Mouse (Mus musculus) heart, embryonic 11.5 days (tissue): Measurements from ENCODE around the gene Pik3c2b. TPM values are rescaled to one million over a fixed set of nuclear protein-coding genes. Genes with fewer than 3 reads are reported as not detected.

Experiments used
- ATAC-seq: fragments of 200-750 bp; cut with Nextera tagmentation; replicated peaks from 2 replicates; pipeline ENCODE4 v1.8.0; 2017; ENCODE audit warnings: moderate library complexity; ENCODE audit not compliant: insufficient number of reproducible peaks, low FRiP score, low TSS enrichment
- H3K27ac ChIP-seq: fragments of 300-500 bp; sonication (generic); 2 replicates; pipeline ENCODE4 v1.5.1; 2014; ENCODE audit warnings: mild to moderate bottlenecking, low read depth, low read length
- H3K27me3 ChIP-seq: fragments of 300-500 bp; sonication (generic); 2 replicates; pipeline ENCODE4 v1.6.1; 2014; ENCODE audit warnings: mild to moderate bottlenecking, low read length, mixed read lengths; ENCODE audit not compliant: control insufficient read depth, insufficient read depth
- H3K36me3 ChIP-seq: fragments of 300-500 bp; sonication (generic); 2 replicates; pipeline ENCODE4 v1.6.1; 2014; ENCODE audit warnings: mild to moderate bottlenecking, low read length, moderate library complexity, mixed read lengths; ENCODE audit not compliant: control insufficient read depth, insufficient read depth
- H3K4me1 ChIP-seq: fragments of 300-500 bp; sonication (generic); 2 replicates; pipeline ENCODE4 v1.6.1; 2014; ENCODE audit warnings: low read length; ENCODE audit not compliant: control insufficient read depth, insufficient read depth
- H3K4me2 ChIP-seq: fragments of 300-500 bp; sonication (generic); 2 replicates; pipeline ENCODE4 v1.6.1; 2014; ENCODE audit warnings: mild to moderate bottlenecking, moderate library complexity
- H3K4me3 ChIP-seq: fragments of 300-500 bp; sonication (generic); 2 replicates; pipeline ENCODE4 v1.5.1; 2014; ENCODE audit warnings: low read depth, low read length
- H3K9ac ChIP-seq: fragments of 300-500 bp; sonication (generic); 2 replicates; pipeline ENCODE4 v1.6.1; 2014; ENCODE audit warnings: mild to moderate bottlenecking, low read depth, low read length, moderate library complexity
- H3K9me3 ChIP-seq: fragments of 300-500 bp; sonication (generic); replicated peaks from 2 replicates; pipeline ENCODE4 v1.6.1; 2016; ENCODE audit warnings: low read length; ENCODE audit not compliant: control insufficient read depth
- WGBS: fragments of 180-500 bp; shearing (Covaris S2); extraction: QIAGEN DNeasy Blood & Tissue Kit; methylation state at CpG from one replicate; pipeline ENCODE4 v1.1.7; 2014; ENCODE audit not compliant: insufficient replicate concordance; 5-methylcytosine and 5-hydroxymethylcytosine counted together
- polyA plus RNA-seq: library from polyadenylated mRNA; unstranded; fragments of >200 nt; fragmentation: Nextera tagmentation; extraction: Ambion mirVana; gene quantifications from 2 replicates; pipeline ENCODE4 v1.2.1, GENCODE M21; 2014

Pik3c2b gene
- polyA plus RNA-seq = 7.7 and 10.3 TPM in 2 replicates

DNA sequence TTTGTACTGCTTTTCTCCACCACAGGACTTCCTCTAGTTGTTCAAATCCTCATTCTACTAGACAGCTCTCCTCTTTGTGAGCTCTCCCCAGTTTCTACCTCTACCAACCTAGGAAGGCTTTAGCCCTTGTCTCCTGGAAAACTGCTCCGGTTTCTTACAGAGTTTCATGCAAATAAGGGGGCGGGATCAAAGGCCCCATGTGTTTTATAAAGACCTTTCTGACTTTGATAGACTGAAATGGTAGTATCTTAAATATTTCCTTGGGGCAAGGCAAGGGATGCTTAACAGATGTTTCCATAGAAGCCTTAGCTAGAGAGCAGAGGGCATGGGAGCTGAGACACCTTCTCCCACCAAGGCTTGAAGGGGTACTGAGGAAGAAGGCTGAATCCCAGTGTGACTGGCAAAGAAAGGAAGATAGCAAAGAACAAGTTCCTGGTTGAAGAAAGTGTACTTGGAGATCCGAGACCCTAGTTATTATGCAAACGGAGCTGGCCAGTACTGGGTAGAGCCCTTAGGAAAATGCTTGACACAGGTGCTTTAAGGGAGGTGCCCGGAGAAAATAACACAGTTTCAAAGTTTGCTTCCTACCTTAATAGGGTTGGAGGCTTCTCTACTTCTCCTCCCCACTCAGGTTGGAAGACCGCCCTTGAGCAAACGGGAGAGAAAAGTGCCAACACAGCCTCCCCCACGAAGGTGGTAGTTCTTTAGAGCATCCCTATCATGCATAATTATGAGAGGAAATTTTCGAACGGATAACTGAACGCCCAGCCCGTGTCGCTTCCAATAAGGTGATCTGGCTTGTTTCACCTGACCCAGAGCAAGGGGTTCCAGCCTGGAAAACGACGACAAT is at the start of gene Pik3c2b:
Pik3c2b (plus strand) TSS at position 657 of the 850 bp plus-strand sequence.
- peak within 1 kb of the TSS; percentile 52 for H3K27ac ChIP-seq
- H3K4me3 ChIP-seq = peak within 1 kb of the TSS; percentile 64
- no peaks in the 10 kb centered on the region for H3K27me3 ChIP-seq
- no peaks in the 10 kb centered on the region for H3K36me3 ChIP-seq
- peak within 1 kb of the TSS; percentile 92 for H3K9ac ChIP-seq
- H3K4me1 ChIP-seq = peaks cover 36% of the 10 kb centered on the region
- ATAC-seq = no peak
- no peaks in the 10 kb centered on the region for H3K9me3 ChIP-seq
- peak within 1 kb of the TSS; percentile 65 for H3K4me2 ChIP-seq
- whole genome bisulfite sequencing = 3% methylated on average over 15 of the region's 15 CpGs

DNA sequence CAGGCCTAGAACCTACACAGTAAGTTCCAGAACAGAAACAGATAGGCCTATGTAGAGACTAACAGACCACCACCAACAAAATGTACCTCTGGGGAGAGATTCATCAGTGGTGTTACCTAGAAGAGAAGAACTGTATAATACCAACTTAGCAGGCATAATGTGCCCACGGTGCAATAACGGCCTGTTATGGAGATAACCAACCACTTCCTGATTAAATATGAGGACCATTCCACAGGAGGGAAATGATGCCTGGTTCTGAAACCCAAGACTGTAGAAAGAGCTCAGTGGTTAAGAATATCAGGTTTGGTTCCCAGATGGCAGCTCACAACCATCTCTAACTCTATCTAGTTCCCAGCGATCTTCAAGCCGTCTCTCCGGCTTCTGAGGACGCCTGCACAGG is 45.1 kb upstream of the Pik3c2b start:
- WGBS = 90% methylated on average over 6 of the region's 6 CpGs
- H3K4me2 ChIP-seq = no peak overlapping the region
- no peaks in the 10 kb centered on the region for H3K9me3 ChIP-seq
- H3K4me3 ChIP-seq = no peak overlapping the region
- H3K4me1 ChIP-seq = no peaks in the 10 kb centered on the region
- ATAC-seq = no peak
- H3K36me3 ChIP-seq = peaks cover 40% of the 10 kb centered on the region
- H3K9ac ChIP-seq = no peak overlapping the region
- no peaks in the 10 kb centered on the region for H3K27me3 ChIP-seq
- no peak overlapping the region for H3K27ac ChIP-seq

- Histone ChIP-seq H3K27ac (no peak overlapping the region), H3K4me1 (peaks cover 4% of the 10 kb centered on the region; the same call in 1 of the 2 replicates), H3K4me2 (no peak overlapping the region), H3K36me3 (peaks cover 17% of the 10 kb centered on the region), H3K9ac (no peak overlapping the region), H3K9me3 (no peaks in the 10 kb centered on the region), H3K27me3 (no peaks in the 10 kb centered on the region), H3K4me3 (no peak overlapping the region)
- 90% methylated on average over 3 of the region's 3 CpGs for WGBS
- no peak for ATAC-seq
Observed at GRCm38 (mm10) chr1:133006571-133006970, 38.9 kb upstream of the Pik3c2b start.

GRCm38 (mm10) chr1:133011955-133012841 is 33.3 kb upstream of the Pik3c2b start:
- no peak overlapping the region for H3K4me2 ChIP-seq
- no peaks in the 10 kb centered on the region for H3K27me3 ChIP-seq
- no peak overlapping the region for H3K4me3 ChIP-seq
- H3K27ac ChIP-seq = no peak overlapping the region
- no peaks in the 10 kb centered on the region for H3K9me3 ChIP-seq
- peaks cover 5% of the 10 kb centered on the region for H3K36me3 ChIP-seq
- WGBS = 86% methylated on average over 12 of the region's 13 CpGs
- ATAC-seq = no peak
- peaks cover 4% of the 10 kb centered on the region; the same call in 1 of the 2 replicates for H3K4me1 ChIP-seq
- H3K9ac ChIP-seq = no peak overlapping the region

- Histone ChIP-seq H3K27me3 (no peaks in the 10 kb centered on the region), H3K9me3 (no peaks in the 10 kb centered on the region), H3K4me3 (no peak overlapping the region), H3K4me2 (no peak overlapping the region), H3K4me1 (no peaks in the 10 kb centered on the region), H3K9ac (no peak overlapping the region), H3K27ac (no peak overlapping the region), H3K36me3 (peaks cover 8% of the 10 kb centered on the region)
- ATAC-seq = no peak
Observed at GRCm38 (mm10) chr1:133013331-133013730, 32.1 kb upstream of the Pik3c2b start.

- H3K36me3 ChIP-seq = peaks cover 7% of the 10 kb centered on the region
- no peaks in the 10 kb centered on the region for H3K4me1 ChIP-seq
- no peak for ATAC-seq
- no peaks in the 10 kb centered on the region for H3K9me3 ChIP-seq
- no peaks in the 10 kb centered on the region for H3K27me3 ChIP-seq
- H3K9ac ChIP-seq = no peak overlapping the region
- no peak overlapping the region for H3K4me2 ChIP-seq
- H3K27ac ChIP-seq = no peak overlapping the region
- WGBS = 95% methylated on average over 1 of the region's 1 CpGs
- H3K4me3 ChIP-seq = no peak overlapping the region
Observed at GRCm38 (mm10) chr1:133014196-133014595, 31.3 kb upstream of the Pik3c2b start.

DNA sequence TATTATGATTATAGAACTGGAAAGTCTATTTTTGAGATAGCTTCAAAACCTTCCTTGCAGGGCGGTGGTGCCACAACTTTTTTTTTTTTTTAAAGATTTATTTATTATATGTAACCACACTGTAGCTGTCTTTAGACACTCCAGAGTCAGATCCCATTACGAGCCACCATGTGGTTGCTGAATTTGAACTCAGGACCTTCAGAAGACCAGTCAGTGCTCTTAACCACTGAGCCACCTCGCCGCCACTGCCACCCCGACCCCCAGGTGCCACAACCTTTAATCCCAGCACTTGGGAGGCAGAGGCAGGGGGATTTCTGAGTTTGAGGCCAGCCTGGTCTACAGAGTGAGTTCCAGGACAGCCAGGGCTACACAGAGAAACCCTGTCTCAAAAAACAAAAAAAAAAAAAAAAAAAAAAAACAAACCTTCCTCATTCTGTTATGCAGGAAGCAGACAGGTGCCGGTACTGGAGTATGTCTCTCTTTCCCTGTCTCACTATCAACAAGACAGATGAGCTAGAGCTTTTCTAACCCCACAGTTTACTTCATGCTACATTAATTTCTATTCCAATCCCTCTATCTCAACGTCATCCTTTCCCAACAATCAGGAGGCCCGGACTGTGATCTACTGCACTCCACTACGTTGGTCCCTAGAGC is 28.6 kb upstream of the Pik3c2b start:
- no peak overlapping the region for H3K27ac ChIP-seq
- no peak for ATAC-seq
- no peaks in the 10 kb centered on the region for H3K9me3 ChIP-seq
- WGBS = 95% methylated on average over 9 of the region's 9 CpGs
- H3K4me2 ChIP-seq = no peak overlapping the region
- peaks cover 7% of the 10 kb centered on the region; the same call in 1 of the 2 replicates for H3K36me3 ChIP-seq
- H3K9ac ChIP-seq = no peak overlapping the region
- H3K27me3 ChIP-seq = no peaks in the 10 kb centered on the region
- no peak overlapping the region for H3K4me3 ChIP-seq
- 0 out of 2 replicates have a peak, but pooled peaks cover 3% of the 10 kb centered on the region for H3K4me1 ChIP-seq

- Histone ChIP-seq H3K27ac (no peak overlapping the region), H3K4me3 (no peak overlapping the region), H3K4me2 (no peak overlapping the region), H3K9ac (no peak overlapping the region), H3K9me3 (no peaks in the 10 kb centered on the region), H3K4me1 (0 out of 2 replicates have a peak, but pooled peaks cover 3% of the 10 kb centered on the region), H3K36me3 (peaks cover 7% of the 10 kb centered on the region; the same call in 1 of the 2 replicates), H3K27me3 (no peaks in the 10 kb centered on the region)
- 82% methylated on average over 2 of the region's 2 CpGs for WGBS
- ATAC-seq = no peak
Observed at GRCm38 (mm10) chr1:133018580-133018979, 26.9 kb upstream of the Pik3c2b start.
